Mouse (Mus musculus) liver, postnatal 0 days (tissue): ENCODE data around the gene Ube2n.

Source experiments
- CTCF ChIP-seq: sonication (generic); IDR thresholded peaks from 2 replicates; pipeline ENCODE4 v1.5.1; 2016; ENCODE audit warnings: antibody characterized with exemption, low read depth
- EP300 ChIP-seq: IDR thresholded peaks from 2 replicates; pipeline ENCODE4 v1.6.1; 2016; ENCODE audit warnings: antibody characterized with exemption, low read depth, mild to moderate bottlenecking

- TF ChIP-seq CTCF (no peak), EP300 (no peak)
Measured at GRCm38 (mm10) chr10:95539841-95540240, 24.9 kb downstream of the Ube2n start.
